Comparison of ENCODE assay signal across 8 mouse cellular contexts in genomic region chr5:149335563-149336238, GRCm38 (mm10).
DNase-seq lines count a peak whose midpoint lies in the region; ATAC-seq and TF ChIP-seq lines count a peak whose summit lies in the region.

No protein-coding gene starts in this region.

- H3K4me2 ChIP-seq in forebrain, postnatal 0 days (ENCODE audit: low read depth) = no peak overlapping the region
- no peak overlapping the region for H3K4me2 ChIP-seq in lung, embryonic 16.5 days (ENCODE audit: low read depth, low read length)

- H3K4me3 ChIP-seq in MEL (ENCODE audit: control insufficient read depth in 1 of 2, insufficient read depth in 1 of 2, low read depth in 2 of 2, low read length in 2 of 2) = no peak overlapping the region
- no peak overlapping the region for H3K4me3 ChIP-seq in cerebellum, adult 2 months (replicated peaks; ENCODE audit: insufficient read depth, low read depth, low read length)
- no peak overlapping the region for H3K4me3 ChIP-seq in forebrain, postnatal 0 days (ENCODE audit: low read depth, low read length)
- no peak overlapping the region for H3K4me3 ChIP-seq in hindbrain, embryonic 10.5 days
- no peak overlapping the region for H3K4me3 ChIP-seq in lung, embryonic 16.5 days (ENCODE audit: low read length)
- no peak overlapping the region for H3K4me3 ChIP-seq in thymus, adult 2 months (ENCODE audit: control insufficient read depth, insufficient read depth, low read length)

- TF ChIP-seq POLR2A in MEL (IDR thresholded peaks at IDR 0.05; ENCODE audit: control insufficient read depth in 1 of 2, insufficient read depth in 1 of 2, low read depth in 1 of 2, low read length in 2 of 2, poor library complexity in 1 of 2) = no peak
- TF ChIP-seq POLR2A in cerebellum, adult 2 months (IDR thresholded peaks at IDR 0.05; ENCODE audit: borderline replicate concordance, insufficient read depth, low read length) = no peak
- TF ChIP-seq POLR2A in thymus, adult 2 months (IDR thresholded peaks at IDR 0.05; ENCODE audit: control insufficient read depth, extremely low read depth, insufficient read depth, low read length, poor library complexity) = no peak

- peak; percentile 84 for DNase-seq in MEL (ENCODE audit: low read depth, low spot score)
- peak; percentile 82 to 92 for DNase-seq in cerebellum, adult 2 months
- peak; percentile 82 for DNase-seq in forebrain, postnatal 0 days
- DNase-seq in hindbrain, embryonic 10.5 days (ENCODE audit: low spot score) = peak; percentile 92
- peak; percentile 69 for DNase-seq in layer of hippocampus, adult 9-10 months (ENCODE audit: low spot score)
- peak; percentile 71 for DNase-seq in ovary, postnatal 10 days (ENCODE audit: low spot score)
- peak; percentile 88 for DNase-seq in thymus, adult 2 months

- 30% methylated on average over 21 of the region's 21 CpGs for WGBS in cerebellum, adult 2 months
- WGBS in forebrain, postnatal 0 days = 41% methylated on average over 21 of the region's 21 CpGs
- WGBS in hindbrain, embryonic 10.5 days = 51% methylated on average over 21 of the region's 21 CpGs
- WGBS in lung, embryonic 16.5 days = 42% methylated on average over 21 of the region's 21 CpGs
- 65% methylated on average over 21 of the region's 21 CpGs for WGBS in thymus, adult 2 months

- H3K9ac ChIP-seq in MEL (ENCODE audit: control insufficient read depth, low read depth, low read length, poor library complexity, severe bottlenecking) = no peak overlapping the region
- H3K9ac ChIP-seq in forebrain, postnatal 0 days = no peak overlapping the region
- H3K9ac ChIP-seq in lung, embryonic 16.5 days (ENCODE audit: low read length) = no peak overlapping the region

- ATAC-seq in forebrain, postnatal 0 days = peak; percentile 76
- ATAC-seq in lung, embryonic 16.5 days (ENCODE audit: low read depth) = peak; percentile 79

- peak; percentile 99 for TF ChIP-seq RAD21 in MEL (IDR thresholded peaks at IDR 0.05; ENCODE audit: low read depth, low read length)

- no peak overlapping the region for H3K27ac ChIP-seq in MEL (ENCODE audit: control insufficient read depth, low read depth, low read length)
- no peak overlapping the region for H3K27ac ChIP-seq in cerebellum, adult 2 months (ENCODE audit: insufficient read depth, low read length)
- H3K27ac ChIP-seq in forebrain, postnatal 0 days (ENCODE audit: low read depth, low read length) = no peak overlapping the region
- H3K27ac ChIP-seq in hindbrain, embryonic 10.5 days = peak overlapping the region; percentile 9; the same call in 1 of the 2 replicates
- no peak overlapping the region for H3K27ac ChIP-seq in lung, embryonic 16.5 days (ENCODE audit: low read length)
- H3K27ac ChIP-seq in thymus, adult 2 months (ENCODE audit: control insufficient read depth, insufficient read depth, low read length) = peak overlapping the region; percentile 91

- no peaks in the 10 kb centered on the region for H3K79me2 ChIP-seq in MEL (ENCODE audit: control insufficient read depth, insufficient read depth, low read length, poor library complexity)

- no peak for TF ChIP-seq EP300 in MEL (IDR thresholded peaks at IDR 0.05; ENCODE audit: low read depth in 1 of 2, low read length in 2 of 2)

- H3K27me3 ChIP-seq in MEL (ENCODE audit: control insufficient read depth in 1 of 2, insufficient read depth in 2 of 2, low read length in 2 of 2) = no peaks in the 10 kb centered on the region
- no peaks in the 10 kb centered on the region for H3K27me3 ChIP-seq in cerebellum, adult 2 months (ENCODE audit: control insufficient read depth, insufficient read depth, low read length)
- no peaks in the 10 kb centered on the region for H3K27me3 ChIP-seq in forebrain, postnatal 0 days (ENCODE audit: insufficient read depth, low read length)
- H3K27me3 ChIP-seq in hindbrain, embryonic 10.5 days (ENCODE audit: insufficient read depth, poor library complexity, severe bottlenecking) = peaks cover 8% of the 10 kb centered on the region
- no peaks in the 10 kb centered on the region for H3K27me3 ChIP-seq in lung, embryonic 16.5 days (ENCODE audit: control insufficient read depth, insufficient read depth, low read depth, low read length)
- H3K27me3 ChIP-seq in thymus, adult 2 months (ENCODE audit: control insufficient read depth, insufficient read depth, low read length) = no peaks in the 10 kb centered on the region

- no peaks in the 10 kb centered on the region for H3K9me3 ChIP-seq in MEL (replicated peaks; ENCODE audit: insufficient read depth, low read length)
- no peaks in the 10 kb centered on the region for H3K9me3 ChIP-seq in forebrain, postnatal 0 days (ENCODE audit: low read length)
- no peaks in the 10 kb centered on the region for H3K9me3 ChIP-seq in hindbrain, embryonic 10.5 days
- H3K9me3 ChIP-seq in lung, embryonic 16.5 days (ENCODE audit: control insufficient read depth, low read length) = no peaks in the 10 kb centered on the region

- peak; percentile 97 to 99 (median 98) for TF ChIP-seq CTCF in MEL (IDR thresholded peaks at IDR 0.05 in 2 of 3, conservative IDR thresholded peaks at IDR 0.05 in 1 of 3; ENCODE audit: control insufficient read depth in 1 of 3, insufficient read depth in 1 of 3, low read depth in 2 of 3, low read length in 3 of 3, poor library complexity in 1 of 3, severe bottlenecking in 1 of 3)
- peak; percentile 93 for TF ChIP-seq CTCF in cerebellum, adult 2 months (IDR thresholded peaks at IDR 0.05; ENCODE audit: borderline replicate concordance, insufficient read depth, low read depth, low read length)
- peak; percentile 92 for TF ChIP-seq CTCF in forebrain, postnatal 0 days (IDR thresholded peaks at IDR 0.05; ENCODE audit: low read depth)
- peak; percentile 90 for TF ChIP-seq CTCF in thymus, adult 2 months (IDR thresholded peaks at IDR 0.05; ENCODE audit: borderline replicate concordance, control insufficient read depth, extremely low read depth, insufficient read depth, low read length, poor library complexity)

- H3K36me3 ChIP-seq in MEL (ENCODE audit: control insufficient read depth in 1 of 2, insufficient read depth in 2 of 2, low read length in 2 of 2) = no peaks in the 10 kb centered on the region; a peak in 1 of 4 replicates
- no peaks in the 10 kb centered on the region for H3K36me3 ChIP-seq in forebrain, postnatal 0 days (ENCODE audit: insufficient read depth)
- no peaks in the 10 kb centered on the region for H3K36me3 ChIP-seq in hindbrain, embryonic 10.5 days
- no peaks in the 10 kb centered on the region for H3K36me3 ChIP-seq in lung, embryonic 16.5 days (ENCODE audit: control insufficient read depth, insufficient read depth, low read length)
- no peaks in the 10 kb centered on the region for H3K36me3 ChIP-seq in thymus, adult 2 months (ENCODE audit: control insufficient read depth, insufficient read depth, low read length)

- H3K4me1 ChIP-seq in MEL (ENCODE audit: control insufficient read depth in 1 of 2, insufficient read depth in 2 of 2, low read length in 2 of 2) = peaks cover 2 to 11% of the 10 kb centered on the region in 2 experiments; a peak in 3 of 4 replicates
- peaks cover 4% of the 10 kb centered on the region; the same call in 1 of the 2 replicates for H3K4me1 ChIP-seq in cerebellum, adult 2 months (ENCODE audit: control insufficient read depth, insufficient read depth, low read length)
- no peaks in the 10 kb centered on the region; the same call in 1 of the 2 replicates for H3K4me1 ChIP-seq in forebrain, postnatal 0 days (ENCODE audit: insufficient read depth)
- peaks cover 46% of the 10 kb centered on the region for H3K4me1 ChIP-seq in hindbrain, embryonic 10.5 days (replicated peaks)
- H3K4me1 ChIP-seq in lung, embryonic 16.5 days (replicated peaks; ENCODE audit: control insufficient read depth, insufficient read depth, low read length) = peaks cover 8% of the 10 kb centered on the region
- H3K4me1 ChIP-seq in thymus, adult 2 months (replicated peaks; ENCODE audit: control insufficient read depth, insufficient read depth, low read length) = peaks cover 36% of the 10 kb centered on the region

TF ChIP-seq in MEL, 35 proteins besides CTCF, POLR2A, EP300 and RAD21:
- no peak for TF ChIP-seq E2F4 (IDR thresholded peaks at IDR 0.05; ENCODE audit: borderline replicate concordance, low read depth, low read length)
- TF ChIP-seq NELFE (IDR thresholded peaks at IDR 0.05; ENCODE audit: low read depth, low read length) = no peak
- TF ChIP-seq MEF2A (IDR thresholded peaks at IDR 0.05; ENCODE audit: extremely low read depth, insufficient replicate concordance, low read depth, low read length, poor library complexity, severe bottlenecking) = no peak
- TF ChIP-seq BHLHE40 (IDR thresholded peaks at IDR 0.05; ENCODE audit: borderline replicate concordance, low read depth, low read length) = 0 out of 2 replicates have a peak, but pooled peaks have one; percentile 41
- no peak for TF ChIP-seq MAZ (IDR thresholded peaks at IDR 0.05; ENCODE audit: low read depth, low read length)
- TF ChIP-seq SIN3A (IDR thresholded peaks at IDR 0.05; ENCODE audit: low read length) = peak; percentile 48; the same call in 1 of the 2 replicates
- TF ChIP-seq MYC (IDR thresholded peaks at IDR 0.05; ENCODE audit: low read depth, low read length) = peak; percentile 81; the same call in 1 of the 2 replicates
- peak; percentile 97 for TF ChIP-seq ZC3H11A (IDR thresholded peaks at IDR 0.05; ENCODE audit: low read depth, low read length)
- peak; percentile 13; the same call in 1 of the 2 replicates for TF ChIP-seq MAX (IDR thresholded peaks at IDR 0.05; ENCODE audit: low read length)
- TF ChIP-seq MXI1 (IDR thresholded peaks at IDR 0.05; ENCODE audit: low read depth, low read length) = peak; percentile 36; the same call in 1 of the 2 replicates
- peak; percentile 97 for TF ChIP-seq SMC3 (IDR thresholded peaks at IDR 0.05; ENCODE audit: low read depth, low read length)

Comparison
In these comparisons a context has a peak if more than half of its experiments do, and no peak if none do; other contexts are left out.
1. H3K27ac ChIP-seq: peak in hindbrain, embryonic 10.5 days (single experiment) and thymus, adult 2 months (single experiment); none in MEL (single experiment), cerebellum, adult 2 months (single experiment), forebrain, postnatal 0 days (single experiment) and lung, embryonic 16.5 days (single experiment).
2. Peak in every context shown above with its lines, with median percentiles within 50 percentile points of each other: DNase-seq and CTCF ChIP-seq.